Mouse (Mus musculus) neural tube, embryonic 15.5 days (tissue): ENCODE measurements around the gene Rtbdn. TPM values are rescaled to one million over a fixed set of nuclear protein-coding genes. Genes with fewer than 3 reads are reported as not detected.

Source experiments
- ATAC-seq: fragments of 200-750 bp; cut with Nextera tagmentation; 2 replicates; pipeline ENCODE4 v1.8.0; 2017; ENCODE audit warnings: mild to moderate bottlenecking, moderate TSS enrichment, moderate library complexity; ENCODE audit not compliant: low FRiP score
- H3K27ac ChIP-seq: fragments of 300-500 bp; sonication (generic); replicated peaks from 2 replicates; pipeline ENCODE4 v1.5.1; 2015; ENCODE audit warnings: mild to moderate bottlenecking, inconsistent platforms
- H3K27me3 ChIP-seq: fragments of 300-500 bp; sonication (generic); replicated peaks from 2 replicates; pipeline ENCODE4 v1.6.1; 2015; ENCODE audit warnings: inconsistent platforms
- H3K36me3 ChIP-seq: fragments of 300-500 bp; sonication (generic); 2 replicates; pipeline ENCODE4 v1.6.1; 2015; ENCODE audit warnings: inconsistent platforms
- H3K4me1 ChIP-seq: fragments of 300-500 bp; sonication (generic); 2 replicates; pipeline ENCODE4 v1.6.1; 2015; ENCODE audit warnings: inconsistent platforms
- H3K4me2 ChIP-seq: fragments of 300-500 bp; sonication (generic); 2 replicates; pipeline ENCODE4 v1.6.1; 2015; ENCODE audit warnings: inconsistent platforms, mild to moderate bottlenecking, moderate library complexity
- H3K4me3 ChIP-seq: fragments of 300-500 bp; sonication (generic); replicated peaks from 2 replicates; pipeline ENCODE4 v1.5.1; 2015; ENCODE audit warnings: mild to moderate bottlenecking, inconsistent platforms
- H3K9ac ChIP-seq: fragments of 300-500 bp; sonication (generic); replicated peaks from 2 replicates; pipeline ENCODE4 v1.6.1; 2015; ENCODE audit warnings: mild to moderate bottlenecking, inconsistent platforms
- H3K9me3 ChIP-seq: fragments of 300-500 bp; sonication (generic); replicated peaks from 2 replicates; pipeline ENCODE4 v1.6.1; 2016; ENCODE audit warnings: inconsistent platforms
- WGBS: fragments of 180-500 bp; shearing (Covaris S2); methylation state at CpG from one replicate; pipeline ENCODE4 v1.1.7; 2015; ENCODE audit warnings: mixed read lengths; 5-methylcytosine and 5-hydroxymethylcytosine counted together
- polyA plus RNA-seq: library from polyadenylated mRNA; unstranded; fragments of >200 nt; fragmentation: Nextera tagmentation; extraction: Ambion mirVana; gene quantifications from 2 replicates; pipeline ENCODE4 v1.2.1, GENCODE M21; 2015

The Rtbdn gene
- polyA plus RNA-seq, 1 experiment from 2014 or later, result 3.8 TPM

DNA sequence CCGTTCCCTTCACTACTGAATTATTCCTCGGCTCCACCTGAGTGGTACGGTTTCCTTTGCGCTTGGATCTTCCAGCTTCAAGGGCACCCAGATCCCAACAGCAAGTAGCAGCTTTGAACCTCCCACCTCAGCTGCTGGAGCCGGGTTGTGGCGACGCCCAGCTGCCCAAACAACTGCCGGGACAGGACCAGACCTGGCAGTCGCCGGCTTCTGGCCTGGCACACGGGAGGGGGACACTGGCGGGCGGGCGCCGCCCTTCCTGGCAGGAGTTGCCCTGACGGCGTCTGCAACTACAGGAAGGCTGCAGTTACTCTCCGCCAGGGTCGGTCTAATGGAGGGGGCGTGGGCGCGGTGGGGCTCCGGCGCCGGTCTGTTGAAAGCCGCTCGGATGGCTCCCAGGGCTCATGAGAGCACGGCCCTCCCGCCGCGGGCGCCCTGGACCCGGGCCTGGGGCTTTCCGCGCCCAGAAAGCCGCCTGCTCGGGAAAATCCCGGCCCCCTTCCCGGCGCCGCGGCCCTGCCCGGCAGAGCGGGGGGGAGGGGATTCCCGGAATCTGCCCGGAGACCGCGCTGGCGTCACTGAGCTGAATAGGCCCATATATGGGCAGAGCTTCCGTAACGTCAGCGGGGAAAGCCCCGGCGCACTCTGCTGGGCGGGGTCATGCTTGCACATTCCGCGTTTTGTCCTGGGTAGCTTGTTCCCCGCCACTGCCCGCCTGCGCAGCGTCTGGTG, 29.4 kb downstream of the Rtbdn start:
- 1% methylated on average over 56 of the region's 61 CpGs for WGBS
- Histone ChIP-seq H3K27me3 (no peaks in the 10 kb centered on the region; the same call in 1 of the 2 replicates), H3K9ac (peak overlapping the region; percentile 55), H3K36me3 (peaks cover 33% of the 10 kb centered on the region), H3K27ac (peak overlapping the region; percentile 46), H3K9me3 (no peaks in the 10 kb centered on the region), H3K4me1 (peaks cover 73% of the 10 kb centered on the region), H3K4me3 (peak overlapping the region; percentile 59), H3K4me2 (peak overlapping the region; percentile 99)
- ATAC-seq, result peak; percentile 76

- no peak for ATAC-seq
- Histone ChIP-seq H3K9ac (peak overlapping the region; percentile 55), H3K4me3 (peak overlapping the region; percentile 59), H3K4me1 (peaks cover 68% of the 10 kb centered on the region), H3K9me3 (no peaks in the 10 kb centered on the region), H3K4me2 (peak overlapping the region; percentile 99), H3K27ac (peak overlapping the region; percentile 46; the same call in 1 of the 2 replicates), H3K27me3 (no peaks in the 10 kb centered on the region; the same call in 1 of the 2 replicates), H3K36me3 (peaks cover 26% of the 10 kb centered on the region)
- WGBS, result 2% methylated on average over 25 of the region's 25 CpGs
Observed at GRCm38 (mm10) chr8:84976763-84977434, 30.1 kb downstream of the Rtbdn start.

DNA sequence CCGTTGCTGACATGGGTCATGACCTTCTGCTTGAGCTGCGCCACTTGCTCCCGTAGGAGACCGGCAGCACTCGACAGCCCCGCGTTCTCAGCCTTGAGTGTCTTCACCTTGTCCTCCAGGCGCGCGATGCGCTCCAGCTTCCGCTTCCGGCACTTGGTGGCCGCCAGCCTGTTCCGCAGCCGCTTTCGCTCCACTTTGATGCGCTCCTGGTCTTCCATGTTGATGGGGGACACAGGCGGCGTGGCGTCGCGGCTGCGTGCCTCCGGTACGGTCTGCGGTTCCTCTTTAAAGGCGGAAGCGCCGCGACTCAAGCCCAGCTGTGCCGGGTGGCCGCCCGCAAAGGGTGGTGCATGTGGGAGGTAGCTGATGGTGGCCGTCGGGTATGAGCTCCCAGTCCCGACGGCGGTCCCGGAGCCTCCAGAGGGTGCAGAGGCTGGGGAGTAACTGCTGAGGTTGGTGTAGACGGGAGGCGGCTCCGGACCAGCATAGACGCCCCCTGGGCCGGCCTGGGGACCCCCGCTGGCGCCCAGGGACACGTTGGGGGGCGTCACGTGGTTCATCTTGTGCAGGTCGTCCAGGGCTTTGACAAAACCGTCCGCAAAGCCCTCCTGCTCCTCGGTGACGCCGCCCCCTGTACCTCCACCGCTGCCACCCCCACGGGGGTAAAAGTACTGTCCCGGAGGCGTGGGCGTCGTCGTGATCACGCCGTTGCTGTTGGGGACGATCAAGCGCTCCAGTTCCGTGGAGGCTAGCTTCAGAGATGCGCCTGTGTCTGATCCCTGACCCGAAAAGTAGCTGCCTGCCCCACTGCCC, 30.9 kb downstream of the Rtbdn start:
- Histone ChIP-seq H3K4me1 (peaks cover 68% of the 10 kb centered on the region), H3K27ac (peak overlapping the region; percentile 65)
- no peak for ATAC-seq

GRCm38 (mm10) chr8:84978248-84978940, 31.6 kb downstream of the Rtbdn start, which contains the start of gene Junb:
Gene Junb (minus strand): TSS chr8:84978718.
- Histone ChIP-seq H3K27me3 (no peaks in the 10 kb centered on the region; the same call in none of the 2 replicates), H3K4me2 (peak within 1 kb of the TSS; percentile 99), H3K27ac (peak within 1 kb of the TSS; percentile 65), H3K4me3 (peak within 1 kb of the TSS; percentile 59), H3K9ac (peak within 1 kb of the TSS; percentile 55), H3K4me1 (peaks cover 68% of the 10 kb centered on the region), H3K36me3 (peaks cover 13% of the 10 kb centered on the region), H3K9me3 (no peaks in the 10 kb centered on the region)
- peak; percentile 56 for ATAC-seq
- WGBS, result under 1% methylated on average over 62 of the region's 63 CpGs

More for the DNA sequence above, 30.9 kb downstream of the Rtbdn start:
- peaks cover 20% of the 10 kb centered on the region for H3K36me3 ChIP-seq
- H3K4me2 ChIP-seq, result peak overlapping the region; percentile 99
- peak overlapping the region; percentile 55 for H3K9ac ChIP-seq
- peak overlapping the region; percentile 59 for H3K4me3 ChIP-seq
- H3K9me3 ChIP-seq, result no peaks in the 10 kb centered on the region
- no peaks in the 10 kb centered on the region; the same call in none of the 2 replicates for H3K27me3 ChIP-seq
- 1% methylated on average over 70 of the region's 70 CpGs for WGBS

DNA sequence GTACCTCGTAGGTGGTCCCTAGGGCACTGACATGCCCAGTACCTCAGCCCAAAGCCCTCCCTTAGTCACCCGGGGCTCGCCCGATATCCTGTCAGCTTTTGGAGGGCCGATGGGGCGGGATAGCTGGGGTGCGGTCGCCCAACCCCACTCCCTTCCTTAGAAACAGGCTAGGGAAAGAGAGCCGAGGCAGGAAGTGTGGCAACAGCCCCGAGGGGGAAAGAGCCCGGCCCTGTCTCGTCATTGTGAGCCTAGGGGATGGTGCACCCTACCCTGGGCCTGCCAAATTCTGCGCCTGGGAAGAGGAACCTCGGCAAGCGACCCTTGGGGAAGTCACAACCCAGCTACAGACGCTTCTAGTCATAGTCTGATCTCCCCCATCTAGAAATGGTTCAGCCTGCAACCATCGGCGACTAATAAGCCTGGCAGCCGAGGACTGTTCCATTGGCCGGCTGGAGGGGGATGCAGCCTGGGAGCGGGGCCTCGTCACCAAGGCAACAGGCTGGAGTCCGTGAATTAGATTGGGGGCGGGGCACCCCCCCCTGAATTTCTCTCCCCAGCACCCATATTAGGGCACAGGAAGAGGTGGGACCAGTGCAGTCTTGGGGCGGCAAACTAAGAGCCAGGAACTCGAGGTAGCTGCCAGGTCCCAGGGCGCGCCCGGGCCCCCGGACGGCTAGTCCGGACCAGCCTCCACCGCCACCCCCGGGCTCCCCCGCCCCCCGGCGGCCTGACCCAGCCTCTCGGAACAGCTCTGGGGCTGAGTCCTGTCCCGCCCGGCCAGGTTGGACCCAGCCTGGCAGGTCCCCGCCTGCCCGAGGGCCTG, 33.0 kb downstream of the Rtbdn start:
- Histone ChIP-seq H3K4me2 (peak overlapping the region; percentile 99), H3K36me3 (peaks cover 5% of the 10 kb centered on the region), H3K4me1 (peaks cover 69% of the 10 kb centered on the region), H3K9ac (peak overlapping the region; percentile 48), H3K27me3 (peaks cover 10% of the 10 kb centered on the region), H3K9me3 (no peaks in the 10 kb centered on the region), H3K27ac (peak overlapping the region; percentile 65), H3K4me3 (peak overlapping the region; percentile 59)
- 3% methylated on average over 40 of the region's 42 CpGs for WGBS
- peak; percentile 48 for ATAC-seq

DNA sequence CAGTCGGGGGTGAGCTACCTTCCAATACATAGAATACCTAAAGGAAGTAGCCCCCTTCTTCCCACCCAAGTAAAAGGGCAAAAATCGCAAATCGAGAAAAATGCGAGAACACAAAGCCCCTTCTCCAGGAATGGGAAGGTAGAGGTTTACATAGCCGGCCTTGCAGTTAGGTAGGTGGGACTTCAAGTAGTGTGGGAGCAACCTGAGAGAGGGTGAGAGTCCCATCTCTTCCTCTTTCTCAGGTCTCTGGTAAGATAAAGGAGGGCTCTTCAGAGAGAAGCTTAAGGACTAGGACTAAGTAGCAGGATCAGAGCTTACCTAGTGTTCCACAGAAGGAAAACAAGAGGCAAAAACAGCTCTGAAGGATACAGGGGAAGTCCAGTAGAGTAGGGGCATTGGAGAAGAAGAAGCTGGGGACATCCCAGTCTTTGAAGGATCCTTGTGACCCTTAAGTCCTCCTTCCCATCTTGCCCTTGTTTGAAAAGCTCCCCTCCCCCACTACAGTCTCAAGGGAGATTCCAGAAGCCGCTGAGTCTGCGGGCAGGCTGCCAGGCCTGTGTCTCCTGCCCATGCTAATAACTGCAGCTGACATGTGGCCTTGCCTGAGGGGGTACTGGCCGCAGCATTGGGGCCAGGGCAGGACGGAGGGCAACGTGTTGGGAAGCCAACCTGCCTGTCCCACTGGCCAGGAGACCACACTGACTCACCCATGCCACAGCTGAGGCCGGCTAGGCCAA, 34.0 kb downstream of the Rtbdn start:
- H3K9me3 ChIP-seq, result no peaks in the 10 kb centered on the region
- no peak overlapping the region for H3K4me3 ChIP-seq
- no peaks in the 10 kb centered on the region for H3K36me3 ChIP-seq
- H3K9ac ChIP-seq, result no peak overlapping the region
- H3K27me3 ChIP-seq, result peaks cover 10% of the 10 kb centered on the region
- peak overlapping the region; percentile 99 for H3K4me2 ChIP-seq
- peaks cover 71% of the 10 kb centered on the region for H3K4me1 ChIP-seq
- no peak for ATAC-seq
- peak overlapping the region; percentile 45; the same call in 1 of the 2 replicates for H3K27ac ChIP-seq
- WGBS, result 31% methylated on average over 11 of the region's 11 CpGs

GRCm38 (mm10) chr8:84981644-84982498, 35.1 kb downstream of the Rtbdn start:
- peaks cover 10% of the 10 kb centered on the region for H3K27me3 ChIP-seq
- no peak overlapping the region for H3K27ac ChIP-seq
- H3K4me3 ChIP-seq, result no peak overlapping the region
- no peak overlapping the region for H3K4me2 ChIP-seq
- H3K36me3 ChIP-seq, result no peaks in the 10 kb centered on the region
- 83% methylated on average over 15 of the region's 15 CpGs for WGBS
- no peak for ATAC-seq
- H3K9ac ChIP-seq, result no peak overlapping the region
- peaks cover 71% of the 10 kb centered on the region for H3K4me1 ChIP-seq
- no peaks in the 10 kb centered on the region for H3K9me3 ChIP-seq

DNA sequence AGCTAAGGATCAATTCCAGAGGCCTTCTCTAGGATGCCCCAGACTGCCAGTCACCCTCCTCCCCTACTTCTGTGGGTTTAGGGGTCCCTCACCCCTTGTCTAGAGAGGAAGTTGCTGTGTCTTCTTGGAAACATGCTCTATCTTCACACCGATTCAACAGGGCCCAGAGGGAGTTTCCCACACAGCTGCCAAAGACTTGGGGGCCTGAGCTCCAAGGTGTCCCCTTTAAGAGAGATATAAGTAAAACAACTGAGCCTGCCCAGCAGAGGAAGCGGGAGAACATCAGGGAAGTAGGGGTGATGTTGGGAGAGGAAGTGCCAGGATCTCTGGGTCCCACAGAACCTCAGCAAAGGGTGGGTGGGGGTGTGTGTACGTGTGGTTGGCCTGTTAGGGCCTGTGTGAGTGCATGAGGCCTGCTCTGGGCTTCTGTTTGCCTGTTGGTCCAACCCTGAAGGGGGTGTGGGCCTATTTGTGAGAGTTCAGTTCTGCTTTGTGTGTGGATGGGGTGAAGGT, 35.8 kb downstream of the Rtbdn start:
- no peak for ATAC-seq
- H3K9me3 ChIP-seq, result no peaks in the 10 kb centered on the region
- no peak overlapping the region for H3K9ac ChIP-seq
- no peak overlapping the region for H3K4me3 ChIP-seq
- H3K4me1 ChIP-seq, result peaks cover 64% of the 10 kb centered on the region
- no peak overlapping the region for H3K27ac ChIP-seq
- H3K4me2 ChIP-seq, result no peak overlapping the region
- no peaks in the 10 kb centered on the region for H3K36me3 ChIP-seq
- WGBS, result 72% methylated on average over 3 of the region's 3 CpGs
- H3K27me3 ChIP-seq, result peaks cover 11% of the 10 kb centered on the region

DNA sequence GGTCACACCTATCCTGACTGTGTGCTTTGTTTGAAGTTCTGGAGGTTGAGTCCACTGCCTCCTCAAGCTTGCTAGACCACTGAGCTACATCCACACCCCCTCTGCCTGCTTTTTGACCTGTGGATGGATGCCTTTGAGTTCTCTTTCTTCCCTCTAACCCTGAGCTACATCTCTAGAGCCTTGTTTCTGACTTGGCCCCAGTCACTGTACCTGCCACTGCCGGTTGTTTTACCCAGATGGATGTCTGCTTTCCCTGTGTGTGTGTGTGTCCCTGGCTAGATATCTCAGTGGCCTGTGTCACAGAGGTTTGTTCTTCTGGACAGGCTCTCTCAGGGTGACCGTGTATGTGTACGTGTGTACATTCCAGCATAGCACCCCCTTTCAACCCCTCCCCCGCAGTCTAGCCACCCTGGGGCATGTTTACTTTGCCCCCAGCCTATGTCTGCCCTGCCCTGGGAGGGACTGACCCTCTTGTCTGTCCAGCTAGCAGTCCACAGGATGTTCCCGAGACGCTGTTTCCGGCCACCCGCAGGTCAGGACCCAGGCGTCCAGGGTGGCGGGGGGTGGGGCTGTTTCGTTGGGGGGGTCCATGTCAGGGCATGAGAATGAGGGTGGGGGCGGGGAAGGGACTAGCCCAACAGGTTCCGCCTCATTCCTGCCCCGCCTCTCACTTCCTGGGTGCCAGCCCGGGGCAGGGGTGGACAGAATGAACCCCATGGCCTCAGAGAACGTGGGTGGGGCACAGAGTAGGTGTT, 37.7 kb downstream of the Rtbdn start:
- H3K4me3 ChIP-seq, result peak overlapping the region; percentile 54
- H3K4me2 ChIP-seq, result peak overlapping the region; percentile 100
- no peaks in the 10 kb centered on the region for H3K36me3 ChIP-seq
- H3K9me3 ChIP-seq, result no peaks in the 10 kb centered on the region
- ATAC-seq, result no peak
- H3K27ac ChIP-seq, result peak overlapping the region; percentile 90
- H3K9ac ChIP-seq, result peak overlapping the region; percentile 61
- 16% methylated on average over 16 of the region's 16 CpGs for whole genome bisulfite sequencing
- H3K27me3 ChIP-seq, result peaks cover 22% of the 10 kb centered on the region
- H3K4me1 ChIP-seq, result peaks cover 50% of the 10 kb centered on the region
